Mouse (Mus musculus) liver, embryonic 14 days (tissue): ENCODE results near the gene Chil4. TPM values are rescaled to one million over a fixed set of nuclear protein-coding genes. Genes with fewer than 3 reads are reported as not detected.

ENCODE experiments used
- polyA plus RNA-seq: library from polyadenylated mRNA; depleted of rRNA; stranded (reverse); fragments of >200 nt; gene quantifications from 2 replicates; pipeline ENCODE4 v1.2.3, GENCODE M21; 2012; rRNA removed

Chil4 gene
- polyA plus RNA-seq: not detected in 2 replicates

DNA sequence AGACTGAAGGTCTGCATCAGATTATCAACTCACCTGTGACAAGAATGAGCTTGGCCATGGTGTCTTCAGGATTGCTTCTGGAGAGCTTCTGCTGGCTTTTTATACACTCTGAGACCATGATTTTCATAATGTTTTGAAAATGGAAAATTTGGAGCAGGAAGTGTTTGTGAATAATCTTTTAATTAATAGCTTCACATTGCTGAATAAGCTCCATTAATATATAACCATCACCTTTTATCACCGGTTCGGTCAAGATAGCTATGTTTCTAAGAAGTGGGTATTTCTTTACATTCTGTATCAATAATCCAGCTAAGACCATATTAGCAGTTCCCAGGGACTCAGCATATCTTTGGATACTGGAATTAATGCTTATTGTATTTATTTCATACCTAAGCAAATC lies at the start of gene Chil4:
Gene Chil4 (minus strand): TSS at position 101 of the 400 bp plus-strand sequence.

GRCm38 (mm10) chr3:106167464-106167863 lies 51.8 kb downstream of the Chil4 start, which contains the start of gene Chil3:
Gene Chil3, minus strand, starts transcription at chr3:106167564.

Other genes starting within 250 kb of the Chil4 start
- gene Ovgp1, start 245.8 kb downstream of the Chil4 start, polyA plus RNA-seq: 1.3 and 1.6 TPM in 2 replicates
- not detected in 2 replicates for gene Pifo, start 204.9 kb downstream of the Chil4 start, polyA plus RNA-seq
- 0.06 TPM in 1 of 2 replicates, not detected in the other for gene Chil5, start 186.7 kb downstream of the Chil4 start, polyA plus RNA-seq
- not detected in 2 replicates for gene Chia1, start 106.3 kb downstream of the Chil4 start, polyA plus RNA-seq
- 0.21 and 0.43 TPM in 2 replicates for gene Chil3, start 51.9 kb downstream of the Chil4 start, polyA plus RNA-seq
- 0.02 and 0.05 TPM in 2 replicates for gene Chil6, start 186.7 kb upstream of the Chil4 start, polyA plus RNA-seq